Mouse (Mus musculus) G1E (cell line): ENCODE measurements around the gene Tns1.

ENCODE experiments used
- CTCF ChIP-seq: IDR thresholded peaks from 2 replicates; pipeline ENCODE4 v1.5.1; 2012; ENCODE audit warnings: low read depth, low read length, inconsistent platforms, mixed read lengths
- GATA1 ChIP-seq: IDR thresholded peaks from 2 replicates; pipeline ENCODE4 v1.6.1; 2012; ENCODE audit warnings: borderline replicate concordance, low read length, inconsistent platforms, mixed read lengths
- GATA2 ChIP-seq: IDR thresholded peaks from 2 replicates; pipeline ENCODE4 v1.6.1; 2012; ENCODE audit warnings: low read depth, low read length, inconsistent platforms, borderline replicate concordance
- POLR2AphosphoS5 ChIP-seq: IDR thresholded peaks from 2 replicates; pipeline ENCODE4 v1.6.1; 2012; ENCODE audit warnings: low read depth, low read length, inconsistent platforms; ENCODE audit not compliant: insufficient replicate concordance
- TAL1 ChIP-seq: conservative IDR thresholded peaks from 2 replicates; pipeline ENCODE4 v1.6.1; 2012; ENCODE audit warnings: low read depth, low read length, inconsistent platforms, mixed read lengths

- no peak for TF ChIP-seq CTCF
- TF ChIP-seq POLR2AphosphoS5, result no peak
- TF ChIP-seq TAL1, result no peak
- no peak for TF ChIP-seq GATA1
- no peak for TF ChIP-seq GATA2
These were observed 214.1 kb downstream of the Tns1 start for GRCm38 (mm10) chr1:73910111-73910510.
